Mouse (Mus musculus): ENCODE data around the gene Bckdha.
A peak's percentile ranks its signal among the peaks of the same experiment; 100 is the strongest.

Gene Bckdha

GRCm38 (mm10) chr7:25644631-25645030 lies 14.2 kb downstream of the Bckdha start:
- DNase-seq, result no peak

- DNase-seq, result no peak
Measured at GRCm38 (mm10) chr7:25644136-25644535, 14.6 kb downstream of the Bckdha start.

- no peak for DNase-seq
Measured at GRCm38 (mm10) chr7:25639754-25640153, 19.0 kb downstream of the Bckdha start.

GRCm38 (mm10) chr7:25637099-25637498 lies 21.7 kb downstream of the Bckdha start:
- no peak for DNase-seq

- no peak for DNase-seq
Measured at GRCm38 (mm10) chr7:25636373-25636772, 22.4 kb downstream of the Bckdha start.

- no peak for DNase-seq
Measured at GRCm38 (mm10) chr7:25632679-25633078, 26.1 kb downstream of the Bckdha start.

- DNase-seq, result peak; percentile 28
Measured at GRCm38 (mm10) chr7:25628323-25628620, 30.5 kb downstream of the Bckdha start.

GRCm38 (mm10) chr7:25627431-25628322 lies 31.1 kb downstream of the Bckdha start:
- DNase-seq, result peak; percentile 70

GRCm38 (mm10) chr7:25626509-25627430 lies 32.0 kb downstream of the Bckdha start, which contains the start of gene B3gnt8:
TSS of gene B3gnt8 (plus strand) at chr7:25626654.
- peak; percentile 49 for DNase-seq

GRCm38 (mm10) chr7:25625594-25626250 lies 33.1 kb downstream of the Bckdha start:
- DNase-seq, result peak; percentile 51

- DNase-seq, result no peak
Measured at GRCm38 (mm10) chr7:25624851-25625250, 33.9 kb downstream of the Bckdha start.

- no peak for DNase-seq
Measured at GRCm38 (mm10) chr7:25623857-25624370, 34.9 kb downstream of the Bckdha start.

GRCm38 (mm10) chr7:25620751-25621150 lies 38.0 kb downstream of the Bckdha start:
- no peak for DNase-seq

GRCm38 (mm10) chr7:25620101-25620500 lies 38.7 kb downstream of the Bckdha start:
- no peak for DNase-seq

- DNase-seq, result no peak
Measured at GRCm38 (mm10) chr7:25619722-25619991, 39.1 kb downstream of the Bckdha start.

GRCm38 (mm10) chr7:25618865-25619721 lies 39.7 kb downstream of the Bckdha start, which contains the start of gene Dmac2:
TSS of gene Dmac2 (plus strand) at chr7:25619414.
- DNase-seq, result peak; percentile 96

- no peak for DNase-seq
Measured at GRCm38 (mm10) chr7:25617376-25618160, 41.2 kb downstream of the Bckdha start.

GRCm38 (mm10) chr7:25615706-25616011 lies 43.1 kb downstream of the Bckdha start, which contains the start of gene Erich4:
TSS of gene Erich4 (minus strand) at chr7:25615892.
- peak; percentile 79 for DNase-seq

- peak; percentile 67 for DNase-seq
Measured at GRCm38 (mm10) chr7:25614831-25615705, 43.7 kb downstream of the Bckdha start.

GRCm38 (mm10) chr7:25614086-25614485 lies 44.7 kb downstream of the Bckdha start:
- no peak for DNase-seq

All from kidney, adult 18-20 months (tissue).